Comparison of ENCODE assay signal across 9 mouse cellular contexts in genomic region chr8:70833520-70833919, GRCm38 (mm10). TPM values are rescaled to one million over a fixed set of nuclear protein-coding genes. Genes with fewer than 3 reads are reported as not detected.
DNase-seq lines count a peak whose midpoint lies in the region; ATAC-seq lines count a peak whose summit lies in the region.
"Had no signal": no experiment of that assay in that cellular context is flagged by ENCODE, and none has a peak within 500 bp of the region (broad histone marks: within the 10 kb centered on the region; RNA-seq: fewer than 3 reads in every experiment).

No protein-coding gene starts in this region.

- no peak overlapping the region for H3K4me2 ChIP-seq in forebrain, embryonic 13.5 days
- no peak overlapping the region for H3K4me2 ChIP-seq in forebrain, embryonic 14.5 days (ENCODE audit: low read length)
- H3K4me2 ChIP-seq in hindbrain, embryonic 13.5 days: no peak overlapping the region
- H3K4me2 ChIP-seq: embryonic facial prominence, embryonic 15.5 days had no signal

- no peak overlapping the region for H3K27ac ChIP-seq in forebrain, embryonic 13.5 days
- H3K27ac ChIP-seq in forebrain, embryonic 14.5 days (ENCODE audit: low read depth, low read length): no peak overlapping the region
- H3K27ac ChIP-seq in hindbrain, embryonic 13.5 days: no peak overlapping the region
- H3K27ac ChIP-seq: embryonic facial prominence, embryonic 15.5 days had no signal

- no peak for DNase-seq in forebrain, embryonic 14.5 days (ENCODE audit: low spot score)
- peak; percentile 70 for DNase-seq in urinary bladder, postnatal 14 days (ENCODE audit: low spot score)
- no peak for DNase-seq in urinary bladder, postnatal 10 days (ENCODE audit: low spot score)
- DNase-seq in kidney, adult 8-10 months: peak; percentile 36 to 73
- peak; percentile 86 for DNase-seq in lung, postnatal 36 days
- DNase-seq in B cell, adult 2 months: no peak

- no peaks in the 10 kb centered on the region for H3K9me3 ChIP-seq in forebrain, embryonic 13.5 days (replicated peaks)
- H3K9me3 ChIP-seq in forebrain, embryonic 14.5 days (replicated peaks; ENCODE audit: control insufficient read depth, low read length): no peaks in the 10 kb centered on the region
- H3K9me3 ChIP-seq in hindbrain, embryonic 13.5 days: no peaks in the 10 kb centered on the region
- H3K9me3 ChIP-seq: embryonic facial prominence, embryonic 15.5 days had no signal

- WGBS in forebrain, embryonic 13.5 days: 58% methylated on average over 15 of the region's 15 CpGs
- 61% methylated on average over 15 of the region's 15 CpGs for WGBS in forebrain, embryonic 14.5 days
- 47% methylated on average over 15 of the region's 15 CpGs for WGBS in hindbrain, embryonic 13.5 days

- H3K9ac ChIP-seq in forebrain, embryonic 13.5 days: peak overlapping the region; percentile 13; the same call in 1 of the 2 replicates
- H3K9ac ChIP-seq in forebrain, embryonic 14.5 days (ENCODE audit: low read length): no peak overlapping the region
- no peak overlapping the region for H3K9ac ChIP-seq in hindbrain, embryonic 13.5 days
- H3K9ac ChIP-seq: embryonic facial prominence, embryonic 15.5 days had no signal

- H3K4me3 ChIP-seq in forebrain, embryonic 13.5 days: no peak overlapping the region
- no peak overlapping the region for H3K4me3 ChIP-seq in forebrain, embryonic 14.5 days (ENCODE audit: low read depth, low read length)
- no peak overlapping the region for H3K4me3 ChIP-seq in hindbrain, embryonic 13.5 days
- H3K4me3 ChIP-seq: embryonic facial prominence, embryonic 15.5 days had no signal

- peaks cover 21% of the 10 kb centered on the region for H3K36me3 ChIP-seq in forebrain, embryonic 13.5 days (ENCODE audit: poor library complexity, severe bottlenecking)
- H3K36me3 ChIP-seq in forebrain, embryonic 14.5 days (ENCODE audit: control insufficient read depth, insufficient read depth, low read length): 0 out of 2 replicates have a peak, but pooled peaks cover 2% of the 10 kb centered on the region
- peaks cover 23% of the 10 kb centered on the region for H3K36me3 ChIP-seq in hindbrain, embryonic 13.5 days

- H3K27me3 ChIP-seq in forebrain, embryonic 13.5 days: no peaks in the 10 kb centered on the region
- H3K27me3 ChIP-seq in forebrain, embryonic 14.5 days (replicated peaks; ENCODE audit: control insufficient read depth, insufficient read depth, low read length): no peaks in the 10 kb centered on the region
- H3K27me3 ChIP-seq in hindbrain, embryonic 13.5 days: no peaks in the 10 kb centered on the region
- H3K27me3 ChIP-seq: embryonic facial prominence, embryonic 15.5 days had no signal

- peaks cover 14% of the 10 kb centered on the region for H3K4me1 ChIP-seq in forebrain, embryonic 13.5 days
- peaks cover 2% of the 10 kb centered on the region; the same call in 1 of the 2 replicates for H3K4me1 ChIP-seq in forebrain, embryonic 14.5 days (ENCODE audit: control insufficient read depth, insufficient read depth, low read length)
- H3K4me1 ChIP-seq in hindbrain, embryonic 13.5 days (replicated peaks): peaks cover 11% of the 10 kb centered on the region

- ATAC-seq in forebrain, embryonic 13.5 days: 0 out of 2 replicates have a peak, but pooled peaks have one; percentile 12
- no peak for ATAC-seq in forebrain, embryonic 14.5 days
- ATAC-seq in hindbrain, embryonic 13.5 days (ENCODE audit: low FRiP score): no peak

RNA-seq across cellular contexts. Expression of gene Arrdc2, which starts 6.0 kb away (rescaled TPM):
- 5.6 and 5.7 TPM in 2 replicates for polyA plus RNA-seq in forebrain, embryonic 13.5 days (2015; fragmentation: Nextera tagmentation; extraction: Ambion mirVana)
- polyA plus RNA-seq in forebrain, embryonic 14.5 days (2014; fragmentation: Nextera tagmentation; extraction: Ambion mirVana): 6.8 and 7.4 TPM in 2 replicates
- polyA plus RNA-seq in hindbrain, embryonic 13.5 days (2015; fragmentation: Nextera tagmentation; extraction: Ambion mirVana): 7.6 and 8.1 TPM in 2 replicates

RNA-seq across cellular contexts. Expression of gene Il12rb1, which starts 25.3 kb away (rescaled TPM):
- polyA plus RNA-seq in forebrain, embryonic 13.5 days (2015; fragmentation: Nextera tagmentation; extraction: Ambion mirVana): 0.09 TPM in 1 of 2 replicates, not detected in the other
- polyA plus RNA-seq in forebrain, embryonic 14.5 days (2014; fragmentation: Nextera tagmentation; extraction: Ambion mirVana): 0.22 TPM in 1 of 2 replicates, not detected in the other
- polyA plus RNA-seq in hindbrain, embryonic 13.5 days (2015; fragmentation: Nextera tagmentation; extraction: Ambion mirVana): 0.08 and 0.13 TPM in 2 replicates

RNA-seq across cellular contexts. Expression of gene Mast3, which starts 28.7 kb away (rescaled TPM):
- 15.8 and 16.0 TPM in 2 replicates for polyA plus RNA-seq in forebrain, embryonic 13.5 days (2015; fragmentation: Nextera tagmentation; extraction: Ambion mirVana)
- 15.5 and 18.6 TPM in 2 replicates for polyA plus RNA-seq in forebrain, embryonic 14.5 days (2014; fragmentation: Nextera tagmentation; extraction: Ambion mirVana)
- polyA plus RNA-seq in hindbrain, embryonic 13.5 days (2015; fragmentation: Nextera tagmentation; extraction: Ambion mirVana): 16.4 and 17.4 TPM in 2 replicates

RNA-seq across cellular contexts. Expression of gene Kcnn1, which starts 29.5 kb away (rescaled TPM):
- 11.2 and 13.5 TPM in 2 replicates for polyA plus RNA-seq in forebrain, embryonic 13.5 days (2015; fragmentation: Nextera tagmentation; extraction: Ambion mirVana)
- polyA plus RNA-seq in forebrain, embryonic 14.5 days (2014; fragmentation: Nextera tagmentation; extraction: Ambion mirVana): 7.3 and 11.3 TPM in 2 replicates
- polyA plus RNA-seq in hindbrain, embryonic 13.5 days (2015; fragmentation: Nextera tagmentation; extraction: Ambion mirVana): 13.3 and 17.7 TPM in 2 replicates

RNA-seq across cellular contexts. Expression of gene Ccdc124, which starts 40.2 kb away (rescaled TPM):
- polyA plus RNA-seq in forebrain, embryonic 13.5 days (2015; fragmentation: Nextera tagmentation; extraction: Ambion mirVana): 169 and 179 TPM in 2 replicates
- 177 and 182 TPM in 2 replicates for polyA plus RNA-seq in forebrain, embryonic 14.5 days (2014; fragmentation: Nextera tagmentation; extraction: Ambion mirVana)
- 157 and 162 TPM in 2 replicates for polyA plus RNA-seq in hindbrain, embryonic 13.5 days (2015; fragmentation: Nextera tagmentation; extraction: Ambion mirVana)

Comparison
In these comparisons a context has a peak if more than half of its experiments do, and no peak if none do; other contexts are left out.
1. DNase-seq: peak in urinary bladder, postnatal 14 days (single experiment), kidney, adult 8-10 months (2 of 2) and lung, postnatal 36 days (single experiment); none in forebrain, embryonic 14.5 days (single experiment), urinary bladder, postnatal 10 days (single experiment) and B cell, adult 2 months (0 of 2).